Mouse (Mus musculus) retina, embryonic 14.5 days (tissue): ENCODE measurements around the gene Ppp3ca.

ENCODE experiments used
- DNase-seq: peaks from one replicate; pipeline ENCODE4 v3.0.0-alpha.2; 2015; ENCODE audit warnings: low spot score

The Ppp3ca gene

GRCm38 (mm10) chr3:136765569-136765968 lies 95.6 kb downstream of the Ppp3ca start:
- DNase-seq = peak; percentile 51

GRCm38 (mm10) chr3:136768775-136769485 lies 99.0 kb downstream of the Ppp3ca start:
- DNase-seq = no peak

- DNase-seq = no peak
Measured at GRCm38 (mm10) chr3:136769486-136769882, 99.6 kb downstream of the Ppp3ca start.

GRCm38 (mm10) chr3:136771700-136772099 lies 101.8 kb downstream of the Ppp3ca start:
- no peak for DNase-seq

- no peak for DNase-seq
Measured at GRCm38 (mm10) chr3:136773217-136773616, 103.3 kb downstream of the Ppp3ca start.

- no peak for DNase-seq
Measured at GRCm38 (mm10) chr3:136774196-136774595, 104.3 kb downstream of the Ppp3ca start.

GRCm38 (mm10) chr3:136776525-136776924 lies 106.6 kb downstream of the Ppp3ca start:
- DNase-seq = no peak

GRCm38 (mm10) chr3:136777380-136777779 lies 107.5 kb downstream of the Ppp3ca start:
- no peak for DNase-seq

- DNase-seq = no peak
Measured at GRCm38 (mm10) chr3:136777787-136778216, 107.9 kb downstream of the Ppp3ca start.

- no peak for DNase-seq
Measured at GRCm38 (mm10) chr3:136780321-136780720, 110.4 kb downstream of the Ppp3ca start.

GRCm38 (mm10) chr3:136782058-136782457 lies 112.1 kb downstream of the Ppp3ca start:
- no peak for DNase-seq

GRCm38 (mm10) chr3:136785686-136786085 lies 115.8 kb downstream of the Ppp3ca start:
- no peak for DNase-seq

GRCm38 (mm10) chr3:136790261-136790871 lies 120.4 kb downstream of the Ppp3ca start:
- DNase-seq = no peak

GRCm38 (mm10) chr3:136791404-136791803 lies 121.5 kb downstream of the Ppp3ca start:
- DNase-seq = no peak

- DNase-seq = no peak
Measured at GRCm38 (mm10) chr3:136791946-136792345, 122.0 kb downstream of the Ppp3ca start.

GRCm38 (mm10) chr3:136793411-136793810 lies 123.5 kb downstream of the Ppp3ca start:
- DNase-seq = no peak

- DNase-seq = no peak
Measured at GRCm38 (mm10) chr3:136794426-136795217, 124.7 kb downstream of the Ppp3ca start.

- DNase-seq = no peak
Measured at GRCm38 (mm10) chr3:136798896-136799295, 129.0 kb downstream of the Ppp3ca start.

GRCm38 (mm10) chr3:136802595-136802994 lies 132.7 kb downstream of the Ppp3ca start:
- DNase-seq = no peak

- no peak for DNase-seq
Measured at GRCm38 (mm10) chr3:136805897-136806296, 136.0 kb downstream of the Ppp3ca start.

- no peak for DNase-seq
Measured at GRCm38 (mm10) chr3:136810271-136810670, 140.3 kb downstream of the Ppp3ca start.

GRCm38 (mm10) chr3:136812162-136812561 lies 142.2 kb downstream of the Ppp3ca start:
- no peak for DNase-seq

GRCm38 (mm10) chr3:136812791-136813190 lies 142.9 kb downstream of the Ppp3ca start:
- no peak for DNase-seq
